Mouse (Mus musculus): ENCODE measurements around the gene Olfr741. TPM values are rescaled to one million over a fixed set of nuclear protein-coding genes. Genes with fewer than 3 reads are reported as not detected.

Olfr741 gene
- polyA plus RNA-seq (2014; fragmentation: Illumina TruSeq; extraction: RNeasy Lipid Tissue Mini Kit (QIAGEN cat#74804); ENCODE audit: low read depth, low replicate concordance): not detected

DNA sequence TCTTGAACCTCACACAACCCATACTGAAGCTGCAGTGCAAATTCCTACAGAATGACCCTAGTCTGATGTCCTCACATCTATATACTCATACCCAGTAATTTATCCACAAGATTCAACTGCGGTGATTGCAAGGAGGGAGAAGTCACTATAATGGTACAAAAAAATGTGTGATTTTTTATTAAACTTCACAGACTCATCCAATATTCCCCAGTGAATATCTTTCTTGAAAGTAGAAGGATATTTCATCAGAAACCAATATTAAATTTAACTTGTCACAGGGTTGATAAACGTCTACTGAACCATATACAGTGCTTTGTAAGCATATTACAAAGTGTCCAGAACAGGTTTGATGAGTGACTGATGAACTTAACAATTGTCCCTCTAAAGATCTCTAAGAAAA lies at the start of gene Olfr741:
TSS of gene Olfr741 (plus strand) at position 301 of the 400 bp plus-strand sequence.

DNA sequence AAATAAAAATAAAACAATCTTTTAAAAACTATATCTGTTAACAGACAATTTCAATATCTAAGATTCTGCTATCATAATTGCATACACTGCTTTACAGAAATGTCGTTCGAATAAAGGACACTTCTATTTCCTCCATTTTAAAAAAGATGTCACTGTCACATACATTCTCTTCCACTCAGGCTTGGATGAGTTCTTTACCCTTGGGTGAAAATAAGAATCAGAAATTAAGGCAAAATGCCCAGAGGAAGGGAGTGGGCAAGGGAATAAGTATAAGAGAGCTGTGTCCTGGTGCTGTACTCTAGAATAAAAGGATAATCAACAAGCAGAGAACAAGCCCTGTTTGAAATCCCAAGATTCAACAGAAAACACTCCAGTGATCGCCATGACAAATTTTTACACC lies 27.3 kb upstream of the Olfr741 start, which contains the start of gene Olfr740:
TSS of gene Olfr740 (plus strand) at position 301 of the 400 bp plus-strand sequence.

DNA sequence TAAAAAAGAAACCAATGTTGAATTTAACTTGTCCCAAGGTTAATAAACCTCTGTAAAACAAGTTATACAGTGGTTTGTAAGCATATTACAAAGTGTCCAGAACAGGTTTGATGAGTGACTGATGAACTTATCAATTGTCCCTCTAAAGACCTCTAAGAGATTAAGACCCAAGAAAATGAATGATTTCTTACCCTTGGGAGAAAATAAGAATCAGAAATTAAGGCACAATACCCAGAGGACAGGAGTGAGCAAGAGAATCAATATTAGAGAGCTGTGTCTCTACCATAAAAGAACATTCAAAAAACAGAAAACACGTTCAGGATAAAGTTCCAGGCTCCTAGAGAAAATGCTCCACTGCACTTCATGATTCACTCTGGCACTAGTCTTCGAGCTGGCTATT lies 30.8 kb downstream of the Olfr741 start, which contains the start of gene Olfr742:
TSS of gene Olfr742 (plus strand) at position 301 of the 400 bp plus-strand sequence.

DNA sequence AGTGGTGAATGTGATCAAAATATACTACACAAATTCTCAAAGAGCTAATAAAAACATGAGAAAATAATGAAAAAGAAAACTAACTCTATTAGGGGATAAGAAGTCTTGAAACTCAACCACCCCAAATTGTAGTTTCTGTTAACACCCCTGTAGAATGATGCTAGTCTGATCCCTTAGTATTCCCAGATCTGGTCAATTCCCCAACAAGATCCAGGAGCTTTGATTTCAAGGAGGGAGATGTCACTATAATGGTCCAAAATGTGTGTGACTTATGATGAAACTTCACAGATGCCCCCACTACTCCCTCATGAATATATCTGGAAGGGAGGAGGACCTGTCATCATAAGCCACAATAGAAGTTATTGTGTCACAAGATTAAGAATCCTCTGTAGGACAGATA lies 49.0 kb downstream of the Olfr741 start, which contains the start of gene Olfr743:
TSS of gene Olfr743 (plus strand) at position 301 of the 400 bp plus-strand sequence.

Other genes starting within 250 kb of the Olfr741 start
- gene Olfr731, start 230.9 kb upstream of the Olfr741 start, polyA plus RNA-seq (2014; fragmentation: Illumina TruSeq; extraction: RNeasy Lipid Tissue Mini Kit (QIAGEN cat#74804); ENCODE audit: low read depth, low replicate concordance): not detected
- gene Olfr732, start 188.5 kb upstream of the Olfr741 start, polyA plus RNA-seq (2014; fragmentation: Illumina TruSeq; extraction: RNeasy Lipid Tissue Mini Kit (QIAGEN cat#74804); ENCODE audit: low read depth, low replicate concordance): not detected
- not detected for gene Olfr733, start 171.2 kb upstream of the Olfr741 start, polyA plus RNA-seq (2014; fragmentation: Illumina TruSeq; extraction: RNeasy Lipid Tissue Mini Kit (QIAGEN cat#74804); ENCODE audit: low read depth, low replicate concordance)
- not detected for gene Olfr734, start 146.0 kb upstream of the Olfr741 start, polyA plus RNA-seq (2014; fragmentation: Illumina TruSeq; extraction: RNeasy Lipid Tissue Mini Kit (QIAGEN cat#74804); ENCODE audit: low read depth, low replicate concordance)
- gene Olfr735, start 123.9 kb upstream of the Olfr741 start, polyA plus RNA-seq (2014; fragmentation: Illumina TruSeq; extraction: RNeasy Lipid Tissue Mini Kit (QIAGEN cat#74804); ENCODE audit: low read depth, low replicate concordance): not detected
- 1.4 TPM for gene Tlr11, start 114.8 kb upstream of the Olfr741 start, polyA plus RNA-seq (2014; fragmentation: Illumina TruSeq; extraction: RNeasy Lipid Tissue Mini Kit (QIAGEN cat#74804); ENCODE audit: low read depth, low replicate concordance)
- not detected for gene Olfr736, start 91.6 kb upstream of the Olfr741 start, polyA plus RNA-seq (2014; fragmentation: Illumina TruSeq; extraction: RNeasy Lipid Tissue Mini Kit (QIAGEN cat#74804); ENCODE audit: low read depth, low replicate concordance)
- not detected for gene Olfr738, start 65.2 kb upstream of the Olfr741 start, polyA plus RNA-seq (2014; fragmentation: Illumina TruSeq; extraction: RNeasy Lipid Tissue Mini Kit (QIAGEN cat#74804); ENCODE audit: low read depth, low replicate concordance)
- not detected for gene Olfr739, start 54.1 kb upstream of the Olfr741 start, polyA plus RNA-seq (2014; fragmentation: Illumina TruSeq; extraction: RNeasy Lipid Tissue Mini Kit (QIAGEN cat#74804); ENCODE audit: low read depth, low replicate concordance)
- gene Olfr740, start 27.2 kb upstream of the Olfr741 start, polyA plus RNA-seq (2014; fragmentation: Illumina TruSeq; extraction: RNeasy Lipid Tissue Mini Kit (QIAGEN cat#74804); ENCODE audit: low read depth, low replicate concordance): not detected
- gene Olfr742, start 30.9 kb downstream of the Olfr741 start, polyA plus RNA-seq (2014; fragmentation: Illumina TruSeq; extraction: RNeasy Lipid Tissue Mini Kit (QIAGEN cat#74804); ENCODE audit: low read depth, low replicate concordance): not detected
- not detected for gene Olfr743, start 49.1 kb downstream of the Olfr741 start, polyA plus RNA-seq (2014; fragmentation: Illumina TruSeq; extraction: RNeasy Lipid Tissue Mini Kit (QIAGEN cat#74804); ENCODE audit: low read depth, low replicate concordance)
- gene Olfr744, start 142.1 kb downstream of the Olfr741 start, polyA plus RNA-seq (2014; fragmentation: Illumina TruSeq; extraction: RNeasy Lipid Tissue Mini Kit (QIAGEN cat#74804); ENCODE audit: low read depth, low replicate concordance): not detected
- not detected for gene Olfr745, start 166.7 kb downstream of the Olfr741 start, polyA plus RNA-seq (2014; fragmentation: Illumina TruSeq; extraction: RNeasy Lipid Tissue Mini Kit (QIAGEN cat#74804); ENCODE audit: low read depth, low replicate concordance)
- not detected for gene Olfr746, start 174.3 kb downstream of the Olfr741 start, polyA plus RNA-seq (2014; fragmentation: Illumina TruSeq; extraction: RNeasy Lipid Tissue Mini Kit (QIAGEN cat#74804); ENCODE audit: low read depth, low replicate concordance)
- gene Olfr747, start 220.5 kb downstream of the Olfr741 start, polyA plus RNA-seq (2014; fragmentation: Illumina TruSeq; extraction: RNeasy Lipid Tissue Mini Kit (QIAGEN cat#74804); ENCODE audit: low read depth, low replicate concordance): not detected
- not detected for gene Olfr748, start 234.6 kb downstream of the Olfr741 start, polyA plus RNA-seq (2014; fragmentation: Illumina TruSeq; extraction: RNeasy Lipid Tissue Mini Kit (QIAGEN cat#74804); ENCODE audit: low read depth, low replicate concordance)

All from sigmoid colon, adult 10 weeks (tissue).